Mouse (Mus musculus) MEL (cell line): Measurements from ENCODE around the gene Tpcn2.

Source experiments
- CHD1 ChIP-seq: IDR thresholded peaks from 2 replicates; pipeline ENCODE4 v1.6.1; 2012; ENCODE audit warnings: low read depth, mild to moderate bottlenecking, inconsistent platforms, low read length, improper control_type of control experiment
- CTCF ChIP-seq, 3 experiments: IDR thresholded peaks in 2 of 3; conservative IDR thresholded peaks in 1 of 3; 2 replicates each; pipeline ENCODE4 v1.5.1; 2011 to 2012; ENCODE audit warnings: low read length in 3 of 3, low read depth in 2 of 3, mild to moderate bottlenecking in 2 of 3, improper control_type of control experiment in 1 of 3, inconsistent platforms in 1 of 3, mixed read lengths in 1 of 3, moderate library complexity in 1 of 3; ENCODE audit not compliant: control insufficient read depth in 1 of 3, insufficient read depth in 1 of 3, poor library complexity in 1 of 3, severe bottlenecking in 1 of 3
- E2F4 ChIP-seq: IDR thresholded peaks from 2 replicates; pipeline ENCODE4 v1.6.1; 2011; ENCODE audit warnings: low read depth, low read length, improper control_type of control experiment, borderline replicate concordance
- EP300 ChIP-seq, 2 experiments: IDR thresholded peaks; 2 replicates each; pipeline ENCODE4 v1.6.1; 2011; ENCODE audit warnings: improper control_type of control experiment in 2 of 2, low read length in 2 of 2, low read depth in 1 of 2, mild to moderate bottlenecking in 1 of 2
- NELFE ChIP-seq: IDR thresholded peaks from 2 replicates; pipeline ENCODE4 v1.6.1; 2011; ENCODE audit warnings: low read depth, low read length, improper control_type of control experiment
- NRF1 ChIP-seq: IDR thresholded peaks from 2 replicates; pipeline ENCODE4 v1.6.1; 2014; ENCODE audit warnings: low read depth, mild to moderate bottlenecking, inconsistent platforms, low read length, improper control_type of control experiment, moderate library complexity; ENCODE audit not compliant: poor library complexity, insufficient read depth, severe bottlenecking
- POLR2A ChIP-seq, 2 experiments: IDR thresholded peaks; 2 replicates each; pipeline ENCODE4 v1.6.1; 2011 to 2012; ENCODE audit warnings: low read length in 2 of 2, mild to moderate bottlenecking in 2 of 2, control low read depth in 1 of 2, improper control_type of control experiment in 1 of 2, low read depth in 1 of 2, moderate library complexity in 1 of 2; ENCODE audit not compliant: control insufficient read depth in 1 of 2, insufficient read depth in 1 of 2, poor library complexity in 1 of 2
- RAD21 ChIP-seq: IDR thresholded peaks from 2 replicates; pipeline ENCODE4 v1.6.1; 2011; ENCODE audit warnings: mild to moderate bottlenecking, low read depth, low read length, improper control_type of control experiment
- TCF12 ChIP-seq: IDR thresholded peaks from 2 replicates; pipeline ENCODE4 v1.6.1; 2014; ENCODE audit warnings: low read depth, mild to moderate bottlenecking, inconsistent platforms, low read length, improper control_type of control experiment, moderate library complexity

GRCm38 (mm10) chr7:145292726-145293125 lies 8.9 kb upstream of the Tpcn2 start:
- TF ChIP-seq POLR2A (IDR thresholded peaks at IDR 0.05; ENCODE audit: control insufficient read depth in 1 of 2, insufficient read depth in 1 of 2, low read depth in 1 of 2, low read length in 2 of 2, poor library complexity in 1 of 2) (no peak), E2F4 (no peak), TCF12 (no peak), EP300 (IDR thresholded peaks at IDR 0.05; ENCODE audit: low read depth in 1 of 2, low read length in 2 of 2) (no peak), CHD1 (no peak), NRF1 (no peak), RAD21 (no peak), CTCF (IDR thresholded peaks at IDR 0.05 in 2 of 3, conservative IDR thresholded peaks at IDR 0.05 in 1 of 3; ENCODE audit: control insufficient read depth in 1 of 3, insufficient read depth in 1 of 3, low read depth in 2 of 3, low read length in 3 of 3, poor library complexity in 1 of 3, severe bottlenecking in 1 of 3) (no peak), NELFE (no peak)
